Mouse (Mus musculus) heart, adult 2 months (tissue): ENCODE data around the gene Tfpi.
"Not testable (repeated sequence)": the region's sequence is repeated elsewhere in the genome, so short reads cannot be mapped to it uniquely, and the experiment has no call there.

Experiments used
- CTCF ChIP-seq: fragments of 200-600 bp; IDR thresholded peaks from 2 replicates; pipeline ENCODE4 v1.8.1; 2022; ENCODE audit warnings: antibody characterized with exemption, mild to moderate bottlenecking, moderate library complexity
- EP300 ChIP-seq: fragments of 200-500 bp; IDR thresholded peaks from 2 replicates; pipeline ENCODE4 v1.6.1; 2011; ENCODE audit warnings: low read depth, low read length, control low read depth; ENCODE audit not compliant: insufficient read depth

DNA sequence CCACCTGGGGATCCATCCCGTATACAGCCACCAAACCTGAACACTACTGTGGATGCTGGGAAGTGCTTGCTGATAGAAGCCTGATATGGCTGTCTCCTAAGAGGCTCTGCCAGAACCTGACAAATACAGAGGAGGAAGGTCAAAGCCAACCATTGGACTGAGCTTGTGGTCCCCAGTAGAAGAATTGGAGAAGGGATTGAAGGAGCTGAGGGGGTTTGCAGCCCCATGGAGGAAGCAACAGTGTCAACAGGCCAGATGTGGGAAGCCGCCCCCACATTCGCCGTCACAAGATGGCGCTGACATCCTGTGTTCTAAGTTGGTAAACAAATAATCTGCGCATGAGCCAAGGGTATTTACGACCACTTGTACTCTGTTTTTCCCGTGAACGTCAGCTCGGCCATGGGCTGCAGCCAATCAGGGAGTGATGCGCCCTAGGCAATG is 28.4 kb upstream of the Tfpi start:
- peak; percentile 33 for TF ChIP-seq CTCF
- TF ChIP-seq EP300 = not testable (repeated sequence)
